Mouse (Mus musculus) mammary gland, adult 2 months (tissue): ENCODE measurements around the gene Hnrnpa1. TPM values are rescaled to one million over a fixed set of nuclear protein-coding genes. Genes with fewer than 3 reads are reported as not detected.

Experiments
- polyA plus RNA-seq: library from polyadenylated mRNA; depleted of rRNA; stranded (reverse); fragments of >200 nt; gene quantifications from 2 replicates; pipeline ENCODE4 v1.2.3, GENCODE M21; 2012; ENCODE audit warnings: low replicate concordance; rRNA removed

The Hnrnpa1 gene
- polyA plus RNA-seq: 37.5 and 59.6 TPM in 2 replicates

GRCm38 (mm10) chr15:103240160-103241028 lies at the start of gene Hnrnpa1:
Gene Hnrnpa1 (plus strand): TSS chr15:103240432.

GRCm38 (mm10) chr15:103239685-103240159 lies 510 bp upstream of the Hnrnpa1 start, which contains the start of gene Cbx5:
Gene Cbx5 (minus strand): TSS chr15:103239816.

GRCm38 (mm10) chr15:103257790-103258728 lies 17.8 kb downstream of the Hnrnpa1 start, which contains the start of gene Nfe2:
Gene Nfe2 (minus strand): TSS chr15:103258403.

DNA sequence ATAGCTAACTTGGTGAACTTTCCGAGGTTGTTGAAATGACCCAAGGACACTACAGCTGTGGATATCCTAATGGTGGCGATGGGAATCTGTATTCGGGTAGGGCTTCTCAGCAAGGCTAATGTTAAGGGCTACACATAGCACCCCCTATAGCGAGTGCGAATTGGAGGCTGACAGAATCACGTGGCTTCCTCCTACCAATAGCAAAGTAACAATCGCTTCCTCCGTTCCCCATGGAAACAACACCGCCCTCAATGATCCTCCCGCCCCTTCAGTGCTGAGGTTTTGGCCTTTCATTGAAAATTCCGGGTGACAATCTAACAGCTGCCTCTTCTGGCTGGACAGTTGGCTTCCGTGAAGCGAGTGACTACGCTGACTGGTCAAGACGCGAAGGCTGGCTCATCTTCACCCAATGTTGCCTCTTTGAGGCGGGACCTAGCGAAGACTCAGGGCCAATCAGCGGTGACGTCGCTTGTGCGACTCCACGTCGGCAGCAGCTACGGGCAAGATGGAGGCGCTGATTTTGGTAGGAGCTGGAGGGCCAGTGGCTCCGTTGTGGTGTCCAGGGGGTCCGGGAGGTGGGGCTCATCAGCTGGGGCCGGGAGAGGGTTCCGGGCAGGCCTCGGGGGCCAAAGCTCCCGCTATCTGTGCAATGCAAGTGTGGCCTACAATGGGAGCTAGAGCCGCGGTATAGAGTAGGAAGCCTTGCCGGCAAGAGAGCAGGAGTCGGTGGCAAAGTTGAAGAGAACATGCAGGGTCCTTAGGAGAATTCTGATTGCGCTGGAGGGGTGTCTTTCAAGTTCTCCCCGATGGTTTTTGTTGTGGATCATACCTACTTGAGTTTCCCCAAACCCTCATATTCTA lies 32.4 kb downstream of the Hnrnpa1 start, which contains the start of gene Copz1:
TSS of gene Copz1 (plus strand) at position 296 of the 861 bp plus-strand sequence.

Other genes starting within 250 kb of the Hnrnpa1 start
- gene Hoxc8, start 249.8 kb upstream of the Hnrnpa1 start, polyA plus RNA-seq: 12.5 and 20.6 TPM in 2 replicates
- 20.9 and 23.9 TPM in 2 replicates for gene Hoxc6, start 242.2 kb upstream of the Hnrnpa1 start, polyA plus RNA-seq
- gene Hoxc4, start 221.5 kb upstream of the Hnrnpa1 start, polyA plus RNA-seq: 2.9 and 3.3 TPM in 2 replicates
- 22.0 and 22.7 TPM in 2 replicates for gene Smug1, start 73.3 kb upstream of the Hnrnpa1 start, polyA plus RNA-seq
- 5.7 and 18.2 TPM in 2 replicates for gene Cbx5, start 616 bp upstream of the Hnrnpa1 start, polyA plus RNA-seq
- gene Nfe2, start 18.0 kb downstream of the Hnrnpa1 start, polyA plus RNA-seq: 1.7 and 4.3 TPM in 2 replicates
- 70.2 and 156 TPM in 2 replicates for gene Copz1, start 32.3 kb downstream of the Hnrnpa1 start, polyA plus RNA-seq
- gene Gpr84, start 70.2 kb downstream of the Hnrnpa1 start, polyA plus RNA-seq: 0.10 and 0.14 TPM in 2 replicates
- gene Zfp385a, start 99.7 kb downstream of the Hnrnpa1 start, polyA plus RNA-seq: 46.7 and 63.1 TPM in 2 replicates
- gene Itga5, start 126.3 kb downstream of the Hnrnpa1 start, polyA plus RNA-seq: 22.0 and 27.6 TPM in 2 replicates
- gene Gtsf1, start 190.0 kb downstream of the Hnrnpa1 start, polyA plus RNA-seq: not detected in 2 replicates
- not detected in 2 replicates for gene Gtsf2, start 208.0 kb downstream of the Hnrnpa1 start, polyA plus RNA-seq
- gene Nckap1l, start 213.4 kb downstream of the Hnrnpa1 start, polyA plus RNA-seq: 30.1 and 37.6 TPM in 2 replicates